Mouse (Mus musculus) stomach, embryonic 14.5 days (tissue): ENCODE measurements around the gene Fars2. TPM values are rescaled to one million over a fixed set of nuclear protein-coding genes. Genes with fewer than 3 reads are reported as not detected.

Experiments used
- ATAC-seq: fragments of 200-750 bp; cut with Nextera tagmentation; 2 replicates; pipeline ENCODE4 v1.8.0; 2017; ENCODE audit warnings: low read depth, moderate TSS enrichment; ENCODE audit not compliant: insufficient number of reproducible peaks, insufficient read depth, low FRiP score
- H3K27ac ChIP-seq: fragments of 300-500 bp; sonication (generic); 2 replicates; pipeline ENCODE4 v1.5.1; 2014; ENCODE audit warnings: mild to moderate bottlenecking, low read length, moderate library complexity, mixed read lengths
- H3K27me3 ChIP-seq: fragments of 300-500 bp; sonication (generic); 2 replicates; pipeline ENCODE4 v1.6.1; 2014; ENCODE audit warnings: low read length, control low read depth, mixed read lengths; ENCODE audit not compliant: control insufficient read depth, insufficient read depth
- H3K36me3 ChIP-seq: fragments of 300-500 bp; sonication (generic); 2 replicates; pipeline ENCODE4 v1.6.1; 2014; ENCODE audit warnings: mild to moderate bottlenecking, control low read depth, low read length, moderate library complexity, mixed read lengths; ENCODE audit not compliant: control insufficient read depth, insufficient read depth
- H3K4me1 ChIP-seq: fragments of 300-500 bp; sonication (generic); 2 replicates; pipeline ENCODE4 v1.6.1; 2014; ENCODE audit warnings: low read length, control low read depth, mixed read lengths; ENCODE audit not compliant: control insufficient read depth, insufficient read depth
- H3K4me2 ChIP-seq: fragments of 300-500 bp; sonication (generic); replicated peaks from 2 replicates; pipeline ENCODE4 v1.6.1; 2014; ENCODE audit warnings: low read depth, low read length, control low read depth
- H3K4me3 ChIP-seq: fragments of 300-500 bp; sonication (generic); 2 replicates; pipeline ENCODE4 v1.5.1; 2014; ENCODE audit warnings: low read depth, low read length, control low read depth
- H3K9ac ChIP-seq: fragments of 300-500 bp; sonication (generic); replicated peaks from 2 replicates; pipeline ENCODE4 v1.6.1; 2014; ENCODE audit warnings: low read depth, mild to moderate bottlenecking, control low read depth, low read length, moderate library complexity, mixed read lengths
- H3K9me3 ChIP-seq: fragments of 300-500 bp; sonication (generic); 2 replicates; pipeline ENCODE4 v1.6.1; 2016; ENCODE audit warnings: low read depth, low read length, control low read depth; ENCODE audit not compliant: control insufficient read depth
- WGBS: fragments of 180-500 bp; shearing (Covaris S2); extraction: QIAGEN DNeasy Blood & Tissue Kit; methylation state at CpG from one replicate; pipeline ENCODE4 v1.1.7; 2014; 5-methylcytosine and 5-hydroxymethylcytosine counted together
- polyA plus RNA-seq: library from polyadenylated mRNA; unstranded; fragments of >200 nt; fragmentation: Nextera tagmentation; extraction: Ambion mirVana; gene quantifications from 2 replicates; pipeline ENCODE4 v1.2.1, GENCODE M21; 2014

Gene Fars2
- polyA plus RNA-seq, 1 experiment from 2014 or later: 40.0 TPM

- Histone ChIP-seq H3K4me2 (no peak overlapping the region), H3K4me1 (no peaks in the 10 kb centered on the region), H3K27ac (no peak overlapping the region), H3K9ac (no peak overlapping the region), H3K4me3 (no peak overlapping the region), H3K9me3 (no peaks in the 10 kb centered on the region), H3K27me3 (no peaks in the 10 kb centered on the region), H3K36me3 (no peaks in the 10 kb centered on the region)
- WGBS: 83% methylated on average over 2 of the region's 2 CpGs
- no peak for ATAC-seq
Measured at GRCm38 (mm10) chr13:36129360-36130054, 12.3 kb downstream of the Fars2 start.

- Histone ChIP-seq H3K27me3 (no peaks in the 10 kb centered on the region), H3K9ac (no peak overlapping the region), H3K27ac (no peak overlapping the region), H3K4me2 (no peak overlapping the region), H3K4me3 (no peak overlapping the region), H3K9me3 (no peaks in the 10 kb centered on the region), H3K4me1 (no peaks in the 10 kb centered on the region), H3K36me3 (no peaks in the 10 kb centered on the region)
- 92% methylated on average over 5 of the region's 5 CpGs for WGBS
- ATAC-seq: no peak
Measured at GRCm38 (mm10) chr13:36131401-36131800, 14.2 kb downstream of the Fars2 start.

GRCm38 (mm10) chr13:36131992-36132649 lies 14.9 kb downstream of the Fars2 start:
- Histone ChIP-seq H3K4me2 (no peak overlapping the region), H3K9ac (no peak overlapping the region), H3K36me3 (no peaks in the 10 kb centered on the region), H3K27me3 (no peaks in the 10 kb centered on the region), H3K9me3 (no peaks in the 10 kb centered on the region), H3K27ac (no peak overlapping the region), H3K4me3 (no peak overlapping the region), H3K4me1 (no peaks in the 10 kb centered on the region)
- 88% methylated on average over 5 of the region's 5 CpGs for WGBS
- no peak for ATAC-seq

- H3K4me2 ChIP-seq: no peak overlapping the region
- 0 out of 2 replicates have a peak overlapping the region, but pooled peaks have one; percentile 10 for H3K27ac ChIP-seq
- H3K36me3 ChIP-seq: no peaks in the 10 kb centered on the region
- no peak for ATAC-seq
- no peaks in the 10 kb centered on the region for H3K27me3 ChIP-seq
- WGBS: 72% methylated on average over 5 of the region's 5 CpGs
- no peaks in the 10 kb centered on the region for H3K9me3 ChIP-seq
- H3K4me3 ChIP-seq: no peak overlapping the region
- H3K9ac ChIP-seq: no peak overlapping the region
- H3K4me1 ChIP-seq: no peaks in the 10 kb centered on the region
Measured at GRCm38 (mm10) chr13:36139703-36140102, 22.5 kb downstream of the Fars2 start.

GRCm38 (mm10) chr13:36140247-36141016 lies 23.2 kb downstream of the Fars2 start:
- Histone ChIP-seq H3K9me3 (no peaks in the 10 kb centered on the region), H3K27me3 (no peaks in the 10 kb centered on the region), H3K27ac (no peak overlapping the region), H3K4me1 (no peaks in the 10 kb centered on the region), H3K36me3 (no peaks in the 10 kb centered on the region), H3K9ac (no peak overlapping the region), H3K4me3 (no peak overlapping the region), H3K4me2 (no peak overlapping the region)
- no peak for ATAC-seq
- WGBS: 67% methylated on average over 5 of the region's 5 CpGs

- Histone ChIP-seq H3K27me3 (no peaks in the 10 kb centered on the region), H3K9me3 (no peaks in the 10 kb centered on the region), H3K4me2 (no peak overlapping the region), H3K4me1 (peaks cover 8% of the 10 kb centered on the region; the same call in 1 of the 2 replicates), H3K27ac (no peak overlapping the region), H3K36me3 (no peaks in the 10 kb centered on the region), H3K9ac (no peak overlapping the region), H3K4me3 (no peak overlapping the region)
- 74% methylated on average over 1 of the region's 1 CpGs for WGBS
- ATAC-seq: no peak
Measured at GRCm38 (mm10) chr13:36145601-36146000, 28.4 kb downstream of the Fars2 start.

GRCm38 (mm10) chr13:36149175-36149939 lies 32.1 kb downstream of the Fars2 start:
- no peak overlapping the region for H3K4me3 ChIP-seq
- H3K27me3 ChIP-seq: no peaks in the 10 kb centered on the region
- H3K9ac ChIP-seq: no peak overlapping the region
- no peak overlapping the region for H3K27ac ChIP-seq
- no peaks in the 10 kb centered on the region for H3K9me3 ChIP-seq
- H3K4me2 ChIP-seq: no peak overlapping the region
- H3K36me3 ChIP-seq: no peaks in the 10 kb centered on the region
- no peak for ATAC-seq
- 49% methylated on average over 6 of the region's 6 CpGs for WGBS
- peaks cover 8% of the 10 kb centered on the region; the same call in 1 of the 2 replicates for H3K4me1 ChIP-seq

- H3K9ac ChIP-seq: no peak overlapping the region
- H3K27ac ChIP-seq: no peak overlapping the region
- no peak overlapping the region for H3K4me2 ChIP-seq
- H3K4me1 ChIP-seq: peaks cover 8% of the 10 kb centered on the region; the same call in 1 of the 2 replicates
- no peaks in the 10 kb centered on the region for H3K27me3 ChIP-seq
- no peak overlapping the region for H3K4me3 ChIP-seq
- H3K36me3 ChIP-seq: no peaks in the 10 kb centered on the region
- H3K9me3 ChIP-seq: no peaks in the 10 kb centered on the region
- no peak for ATAC-seq
- WGBS: 43% methylated on average over 5 of the region's 5 CpGs
Measured at GRCm38 (mm10) chr13:36150272-36150671, 33.1 kb downstream of the Fars2 start.
